Mouse (Mus musculus) thymus, postnatal 4 days (tissue): ENCODE results near the gene Pex26.

Source experiments
- DNase-seq: peaks from one replicate; pipeline ENCODE4 v3.0.0; 2021

Pex26 gene

DNA sequence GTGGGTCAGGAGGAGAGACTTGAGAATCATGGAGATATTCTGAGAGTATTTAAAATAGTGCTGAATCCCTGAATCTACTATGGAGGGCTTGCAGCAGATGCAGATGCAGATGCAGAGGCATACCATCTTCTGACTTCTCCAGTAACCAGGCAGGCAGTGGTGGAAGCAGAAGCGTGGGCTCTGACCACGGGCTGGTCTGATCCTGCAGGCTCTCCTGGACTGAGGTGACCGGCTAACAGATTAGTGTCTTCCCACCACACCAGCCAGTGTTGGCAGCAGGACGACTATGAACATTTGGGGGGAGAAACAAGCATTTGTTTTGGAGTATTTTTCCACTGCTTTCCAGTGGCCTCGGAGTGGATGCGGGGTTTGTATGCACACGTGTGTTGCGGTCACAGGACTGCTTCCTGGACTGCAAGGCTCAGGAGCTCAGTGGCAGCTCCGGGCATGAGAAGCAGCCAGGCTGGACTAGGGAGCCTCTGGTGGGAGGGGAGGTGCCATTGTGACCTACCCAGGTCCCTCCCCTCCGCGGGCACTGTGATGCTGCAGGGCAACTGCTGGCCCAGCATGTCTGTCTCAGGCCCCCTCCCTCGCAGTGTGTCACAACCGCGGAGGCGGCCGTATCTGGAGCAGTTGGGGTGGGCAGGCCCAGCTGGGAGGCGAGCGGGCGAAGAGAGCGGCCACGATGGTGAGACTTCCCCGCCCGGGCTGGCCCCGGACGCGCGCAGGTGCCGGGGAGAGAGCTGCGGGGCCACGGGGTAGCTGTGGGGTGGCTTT, 26.9 kb downstream of the Pex26 start, which contains the start of gene Tuba8:
Gene Tuba8 (plus strand): TSS at position 548 of the 777 bp plus-strand sequence.
- peak; percentile 71 for DNase-seq

DNA sequence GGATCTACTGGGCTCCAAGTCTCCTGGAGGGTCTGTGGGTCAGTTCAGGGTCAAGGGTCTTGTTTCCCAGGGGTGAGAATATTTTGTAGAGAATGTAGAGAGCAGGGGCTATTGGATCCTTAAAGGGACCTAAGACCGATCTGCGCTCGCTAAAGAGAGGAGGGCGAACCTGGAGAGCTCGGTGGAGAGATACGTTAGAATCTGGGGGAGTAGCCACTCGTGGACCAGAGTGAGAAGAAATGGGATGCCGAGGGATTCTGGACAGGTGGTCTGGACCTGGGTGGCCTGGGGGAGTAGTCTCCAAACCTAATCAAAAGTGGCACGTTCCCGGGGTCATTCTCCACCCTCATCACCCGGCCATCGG, 27.4 kb downstream of the Pex26 start:
- no peak for DNase-seq

DNA sequence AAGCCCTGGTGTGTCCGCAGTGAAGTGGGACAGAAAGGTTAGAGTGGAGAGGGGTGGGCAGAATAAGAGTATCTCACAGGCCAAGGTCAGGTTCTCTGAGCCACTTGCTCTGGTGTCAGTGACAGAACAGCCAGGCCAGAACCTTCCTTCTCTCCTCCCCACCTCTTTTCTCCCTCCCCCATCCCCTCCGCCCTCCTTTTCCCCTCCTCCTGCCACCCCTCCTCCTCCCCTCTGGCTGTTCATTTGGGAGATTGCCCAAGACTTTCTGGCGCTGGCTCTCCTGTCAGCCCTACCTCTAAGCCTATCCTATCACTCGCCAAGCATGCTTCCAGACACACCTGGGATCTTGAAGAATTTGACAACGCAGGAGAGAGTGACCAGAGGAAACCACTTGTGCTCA, 28.3 kb downstream of the Pex26 start:
- DNase-seq, result peak; percentile 12

- DNase-seq, result no peak
Measured at GRCm38 (mm10) chr6:121212988-121213387, 29.5 kb downstream of the Pex26 start.

DNA sequence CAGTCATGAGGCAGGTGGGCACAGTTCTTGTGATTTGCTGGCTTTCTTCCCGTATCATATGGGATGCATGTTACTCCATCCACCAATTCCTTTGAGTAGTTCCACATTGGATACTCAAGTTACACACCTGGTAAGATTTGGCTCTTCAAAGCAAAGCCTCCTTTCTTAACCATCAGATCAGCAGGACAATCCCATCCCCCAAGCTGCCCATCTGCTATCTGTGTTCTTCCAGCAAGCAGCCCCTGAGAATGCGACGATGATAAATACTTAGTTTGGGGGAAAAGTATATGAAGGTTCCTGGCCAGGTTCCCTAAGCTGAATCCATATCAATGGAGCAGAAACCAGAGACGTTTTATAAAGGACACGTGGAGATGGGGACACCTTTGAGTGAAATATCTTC, 30.8 kb downstream of the Pex26 start:
- DNase-seq, result peak; percentile 6

GRCm38 (mm10) chr6:121214667-121215330, 31.3 kb downstream of the Pex26 start:
- peak; percentile 26 for DNase-seq

DNA sequence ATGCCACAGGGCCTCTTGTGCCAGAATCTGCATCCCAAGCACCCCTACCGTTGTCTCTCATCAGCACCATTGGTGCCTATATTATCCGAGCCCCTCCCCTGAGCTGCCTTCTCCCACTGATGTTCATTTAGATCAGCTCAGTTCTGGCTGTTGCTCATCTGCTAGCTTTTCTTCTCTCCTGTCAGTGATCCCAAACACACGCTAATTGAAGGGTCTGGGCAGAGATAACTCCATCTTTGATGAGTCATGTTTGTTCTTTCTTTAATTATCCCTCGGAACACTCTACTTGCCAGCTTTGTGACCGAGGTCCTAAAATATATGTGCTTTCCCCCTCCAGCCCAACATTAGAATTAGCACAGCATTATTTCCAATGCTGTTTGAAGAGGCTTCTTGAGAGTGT, 31.9 kb downstream of the Pex26 start:
- no peak for DNase-seq

- peak; percentile 7 for DNase-seq
Measured at GRCm38 (mm10) chr6:121215896-121216295, 32.4 kb downstream of the Pex26 start.

- peak; percentile 7 for DNase-seq
Measured at GRCm38 (mm10) chr6:121216589-121217255, 33.3 kb downstream of the Pex26 start.

- peak; percentile 49 for DNase-seq
Measured at GRCm38 (mm10) chr6:121218002-121218401, 34.5 kb downstream of the Pex26 start.

GRCm38 (mm10) chr6:121219406-121219805, 35.9 kb downstream of the Pex26 start:
- peak; percentile 10 for DNase-seq

- DNase-seq, result peak; percentile 9
Measured at GRCm38 (mm10) chr6:121220181-121220580, 36.7 kb downstream of the Pex26 start.

DNA sequence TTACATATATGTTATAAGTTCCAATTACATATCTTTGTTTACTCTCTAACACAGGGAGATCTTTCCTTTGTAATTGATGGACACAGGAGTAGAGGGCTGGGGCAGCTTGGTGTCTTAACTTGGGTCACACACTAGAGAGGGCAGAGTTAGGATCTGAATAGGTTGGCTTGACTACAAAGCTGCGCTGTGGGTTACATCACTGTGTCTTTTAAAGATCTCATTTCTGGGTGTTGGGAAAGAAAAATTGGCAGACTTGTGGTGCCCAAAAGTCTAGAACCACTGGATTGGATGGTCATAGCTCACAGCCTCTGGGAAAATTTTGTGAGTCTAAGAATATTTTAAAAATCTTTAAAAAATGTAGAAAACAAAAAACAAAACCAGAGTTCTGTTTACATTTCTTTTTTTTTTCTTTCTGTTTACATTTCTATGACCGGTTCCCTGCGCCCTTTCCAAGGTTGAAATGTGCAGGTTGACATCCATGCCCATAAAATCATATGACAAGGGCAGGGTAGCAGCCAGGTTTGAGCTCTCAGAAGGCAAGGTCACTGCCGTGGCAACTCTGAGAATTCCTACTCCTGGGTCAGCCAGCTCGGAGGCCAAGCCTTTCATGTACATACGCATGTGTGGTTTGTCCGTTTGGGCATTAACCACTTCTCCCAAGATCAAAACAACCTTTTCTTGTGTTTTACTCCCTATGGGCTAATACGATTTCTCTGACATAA, 38.6 kb downstream of the Pex26 start:
- peak; percentile 6 for DNase-seq

DNA sequence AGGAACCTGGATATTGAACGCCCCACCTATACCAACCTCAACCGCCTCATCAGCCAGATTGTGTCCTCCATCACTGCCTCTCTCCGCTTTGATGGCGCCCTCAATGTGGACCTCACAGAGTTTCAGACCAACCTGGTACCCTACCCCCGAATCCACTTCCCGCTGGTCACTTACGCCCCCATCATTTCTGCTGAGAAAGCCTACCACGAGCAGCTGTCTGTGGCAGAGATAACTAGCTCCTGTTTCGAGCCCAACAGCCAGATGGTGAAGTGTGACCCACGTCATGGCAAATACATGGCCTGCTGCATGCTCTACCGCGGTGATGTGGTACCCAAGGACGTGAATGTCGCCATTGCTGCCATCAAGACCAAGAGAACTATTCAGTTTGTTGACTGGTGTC, 39.5 kb downstream of the Pex26 start:
- DNase-seq, result peak; percentile 12

- no peak for DNase-seq
Measured at GRCm38 (mm10) chr6:121224067-121224466, 40.6 kb downstream of the Pex26 start.

GRCm38 (mm10) chr6:121224993-121225392, 41.5 kb downstream of the Pex26 start:
- no peak for DNase-seq

GRCm38 (mm10) chr6:121226043-121226442, 42.6 kb downstream of the Pex26 start:
- peak; percentile 52 for DNase-seq

DNA sequence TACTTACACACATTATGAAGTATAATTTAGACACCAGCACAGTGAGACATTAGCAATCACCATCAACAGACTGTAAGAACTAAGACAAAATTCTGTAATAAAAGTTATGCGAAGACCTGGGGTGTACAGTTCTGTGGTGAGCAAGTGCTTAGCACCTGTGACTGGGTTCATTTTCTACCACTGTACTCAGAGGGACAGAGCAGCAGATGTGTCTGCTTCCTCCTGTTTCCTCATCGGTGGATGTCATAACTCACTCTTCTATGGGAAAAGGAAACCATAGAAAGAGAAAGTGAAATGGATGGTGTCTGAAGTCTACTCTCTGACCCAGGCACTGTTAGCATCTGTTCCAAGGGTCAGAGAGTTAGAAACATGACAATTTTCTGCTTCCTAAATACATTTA, 43.3 kb downstream of the Pex26 start:
- DNase-seq, result no peak

DNA sequence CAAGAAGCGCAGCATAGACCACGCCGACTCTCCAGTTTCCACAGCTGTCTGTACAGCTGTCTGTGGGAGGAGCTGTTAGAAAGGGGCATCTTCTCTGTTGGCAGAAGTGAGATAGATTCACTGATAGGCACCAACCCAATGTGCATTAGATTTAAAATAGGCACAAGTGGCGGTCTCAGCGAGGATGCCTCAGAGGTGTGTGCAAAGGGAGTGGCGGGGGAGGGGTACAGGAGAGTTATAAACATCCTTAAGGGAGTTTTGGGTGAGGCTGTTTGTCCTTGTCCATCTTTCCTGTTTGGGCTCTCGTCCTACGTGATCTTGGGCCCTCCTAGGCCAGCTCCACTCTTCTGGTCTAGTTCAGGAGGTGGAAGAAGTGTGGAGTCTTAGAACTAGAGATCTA, 45.0 kb downstream of the Pex26 start:
- DNase-seq, result peak; percentile 61

GRCm38 (mm10) chr6:121232652-121233051, 49.2 kb downstream of the Pex26 start:
- DNase-seq, result no peak

DNA sequence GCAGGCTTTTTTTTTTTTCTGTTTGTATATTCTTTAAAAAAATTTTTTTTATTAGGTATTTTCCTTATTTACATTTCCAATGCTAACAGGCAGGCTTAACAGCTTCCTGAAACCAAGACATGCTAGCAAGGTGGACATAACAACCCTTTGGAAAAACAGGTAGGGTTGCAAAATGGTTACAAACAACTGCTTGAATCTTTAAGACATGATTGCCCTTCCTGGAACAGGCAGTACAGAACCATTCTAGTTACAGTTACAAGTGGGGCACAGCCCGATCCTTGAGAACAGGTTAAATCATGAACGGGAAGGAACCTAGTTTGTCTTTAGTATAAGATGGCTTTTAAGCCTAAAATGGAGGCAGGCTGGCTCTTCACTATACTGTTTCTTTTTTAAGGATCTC, 52.9 kb downstream of the Pex26 start:
- no peak for DNase-seq

GRCm38 (mm10) chr6:121238209-121238608, 54.7 kb downstream of the Pex26 start:
- DNase-seq, result no peak

GRCm38 (mm10) chr6:121241780-121242179, 58.3 kb downstream of the Pex26 start:
- peak; percentile 42 for DNase-seq
